Mouse (Mus musculus) midbrain, embryonic 11.5 days (tissue): ENCODE results near the gene Ccnt1. TPM values are rescaled to one million over a fixed set of nuclear protein-coding genes. Genes with fewer than 3 reads are reported as not detected.
A peak's percentile ranks its signal among the peaks of the same experiment; 100 is the strongest.

Source experiments
- ATAC-seq: fragments of 200-750 bp; cut with Nextera tagmentation; 2 replicates; pipeline ENCODE4 v1.8.0; 2017; ENCODE audit warnings: moderate TSS enrichment, moderate library complexity; ENCODE audit not compliant: low FRiP score
- DNase-seq: peaks from one replicate; pipeline ENCODE4 v3.0.0; 2015; ENCODE audit warnings: low spot score; ENCODE audit errors: missing footprints
- H3K27ac ChIP-seq: fragments of 300-500 bp; sonication (generic); 2 replicates; pipeline ENCODE4 v1.5.1; 2014; ENCODE audit warnings: low read depth, low read length
- H3K27me3 ChIP-seq: fragments of 300-500 bp; sonication (generic); 2 replicates; pipeline ENCODE4 v1.6.1; 2014; ENCODE audit warnings: mild to moderate bottlenecking, low read length, moderate library complexity, mixed read lengths; ENCODE audit not compliant: control insufficient read depth, insufficient read depth
- H3K36me3 ChIP-seq: fragments of 300-500 bp; sonication (generic); 2 replicates; pipeline ENCODE4 v1.6.1; 2014; ENCODE audit warnings: mild to moderate bottlenecking, low read length, moderate library complexity, mixed read lengths; ENCODE audit not compliant: control insufficient read depth, insufficient read depth
- H3K4me1 ChIP-seq: fragments of 300-500 bp; sonication (generic); 2 replicates; pipeline ENCODE4 v1.6.1; 2014; ENCODE audit warnings: low read length; ENCODE audit not compliant: control insufficient read depth, insufficient read depth
- H3K4me2 ChIP-seq: fragments of 300-500 bp; sonication (generic); 2 replicates; pipeline ENCODE4 v1.6.1; 2014; ENCODE audit warnings: mild to moderate bottlenecking, moderate library complexity
- H3K4me3 ChIP-seq: fragments of 300-500 bp; sonication (generic); 2 replicates; pipeline ENCODE4 v1.5.1; 2014; ENCODE audit warnings: low read depth, low read length
- H3K9ac ChIP-seq: fragments of 300-500 bp; sonication (generic); 2 replicates; pipeline ENCODE4 v1.6.1; 2014; ENCODE audit warnings: low read length
- H3K9me3 ChIP-seq: fragments of 300-500 bp; sonication (generic); 2 replicates; pipeline ENCODE4 v1.6.1; 2016; ENCODE audit warnings: low read length; ENCODE audit not compliant: control insufficient read depth
- WGBS: fragments of 180-500 bp; shearing (Covaris S2); extraction: QIAGEN DNeasy Blood & Tissue Kit; methylation state at CpG from one replicate; pipeline ENCODE4 v1.1.7; 2014; 5-methylcytosine and 5-hydroxymethylcytosine counted together
- polyA plus RNA-seq: library from polyadenylated mRNA; unstranded; fragments of >200 nt; fragmentation: Nextera tagmentation; extraction: Ambion mirVana; gene quantifications from 2 replicates; pipeline ENCODE4 v1.2.1, GENCODE M21; 2014

Gene Ccnt1
- polyA plus RNA-seq, 1 experiment from 2014 or later: 60.7 TPM

DNA sequence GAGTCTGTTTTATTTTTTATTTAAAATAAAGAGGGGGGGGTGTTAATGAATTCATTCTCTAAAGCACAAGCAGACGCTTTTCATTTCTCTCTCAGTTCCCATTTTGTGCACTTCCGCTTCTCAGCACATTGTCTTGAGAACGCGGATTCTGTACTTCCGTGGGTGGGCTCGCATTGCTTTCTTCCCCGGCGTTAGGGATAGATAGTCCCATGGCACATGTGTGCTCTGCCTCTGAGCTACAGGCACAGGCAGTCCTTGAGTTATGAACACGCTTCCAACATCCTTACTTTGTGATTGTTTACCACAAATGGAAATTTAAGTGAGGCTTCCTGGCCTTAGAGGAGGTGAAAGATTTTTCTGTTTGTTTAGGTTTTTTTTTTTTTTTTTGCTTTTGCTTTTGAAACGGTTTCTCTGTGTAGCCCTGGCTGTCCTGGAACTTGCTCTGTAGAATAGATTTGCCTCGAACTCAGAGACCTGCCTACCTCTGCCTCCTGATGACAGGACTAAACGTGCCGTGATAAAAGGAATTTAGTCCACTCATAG is 59.3 kb downstream of the Ccnt1 start:
- Histone ChIP-seq H3K36me3 (no peaks in the 10 kb centered on the region), H3K4me3 (no peak overlapping the region), H3K27ac (no peak overlapping the region), H3K9ac (no peak overlapping the region), H3K4me2 (no peak overlapping the region), H3K27me3 (no peaks in the 10 kb centered on the region), H3K4me1 (peaks cover 7% of the 10 kb centered on the region), H3K9me3 (no peaks in the 10 kb centered on the region)
- WGBS: 59% methylated on average over 13 of the region's 13 CpGs
- ATAC-seq (no peak), DNase-seq (no peak)

DNA sequence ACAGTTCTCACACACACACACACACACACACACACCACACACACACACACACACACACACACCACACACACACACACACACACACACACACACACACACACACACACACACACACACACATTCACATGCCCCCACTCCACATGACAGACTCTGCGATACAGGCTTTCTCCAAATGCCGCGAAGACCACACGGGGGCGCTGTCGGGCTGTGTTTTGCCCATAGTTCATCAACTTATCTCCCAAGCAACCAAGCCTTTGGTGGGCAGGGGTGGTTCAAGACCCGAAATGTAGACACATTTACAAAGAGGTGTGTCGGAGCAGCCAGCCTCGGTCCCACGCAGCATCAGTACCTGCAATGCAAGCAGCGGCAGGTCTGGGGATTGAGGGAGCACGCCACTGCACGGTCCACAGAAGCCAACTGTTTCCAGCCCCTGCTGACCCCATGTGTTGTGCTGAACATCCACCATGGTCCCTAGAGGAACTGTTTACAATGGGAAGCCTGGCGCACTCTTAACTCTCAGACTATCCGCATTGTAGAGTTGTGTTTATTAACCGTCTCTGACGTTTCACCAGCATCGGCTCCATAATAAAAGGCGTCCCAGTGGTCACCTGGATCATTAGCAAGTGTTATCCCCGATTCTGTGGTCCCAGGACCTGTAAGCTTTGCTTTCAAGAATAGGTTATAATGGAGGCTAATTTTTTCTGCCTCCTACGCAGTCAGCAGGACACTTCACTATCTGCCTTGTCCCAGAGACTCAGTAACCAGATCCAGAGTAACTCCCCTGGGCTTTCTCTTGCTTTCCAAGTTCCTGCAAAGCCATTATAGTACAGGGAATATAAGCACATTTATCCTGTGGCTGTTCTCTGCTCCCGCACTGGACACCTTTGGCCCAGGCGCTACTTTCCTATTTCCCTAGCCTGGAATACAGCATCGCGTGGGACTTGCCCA is 60.0 kb downstream of the Ccnt1 start:
- Histone ChIP-seq H3K9ac (no peak overlapping the region), H3K36me3 (no peaks in the 10 kb centered on the region), H3K4me3 (no peak overlapping the region), H3K4me1 (peaks cover 7% of the 10 kb centered on the region), H3K9me3 (no peaks in the 10 kb centered on the region), H3K4me2 (peak overlapping the region; percentile 36), H3K27me3 (no peaks in the 10 kb centered on the region), H3K27ac (no peak overlapping the region)
- WGBS: 31% methylated on average over 25 of the region's 25 CpGs
- ATAC-seq (peak; percentile 48; the same call in 1 of the 2 replicates), DNase-seq (peak; percentile 99)

DNA sequence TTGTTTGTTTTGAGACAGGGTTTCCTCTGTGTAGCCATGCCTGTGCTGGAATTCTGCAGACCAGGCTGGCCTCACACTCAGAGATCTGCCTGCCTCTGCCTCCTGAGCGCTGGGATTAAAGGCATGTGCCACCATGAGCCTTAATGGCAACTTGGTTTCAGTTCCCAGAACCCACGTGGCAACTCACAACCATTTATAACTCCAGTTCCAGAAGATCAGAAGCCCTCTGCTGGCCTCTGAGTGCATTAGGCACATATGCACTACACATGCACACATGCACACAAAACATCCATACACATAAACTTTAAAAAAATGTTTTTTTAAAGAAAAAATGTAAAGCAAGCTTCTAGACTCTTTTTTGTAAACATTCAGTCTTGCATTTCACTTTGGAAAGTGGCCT is 61.3 kb downstream of the Ccnt1 start:
- no peaks in the 10 kb centered on the region for H3K36me3 ChIP-seq
- WGBS: 68% methylated on average over 2 of the region's 2 CpGs
- H3K27ac ChIP-seq: no peak overlapping the region
- no peak overlapping the region for H3K4me2 ChIP-seq
- H3K4me3 ChIP-seq: no peak overlapping the region
- no peak for DNase-seq
- peaks cover 7% of the 10 kb centered on the region for H3K4me1 ChIP-seq
- no peak overlapping the region for H3K9ac ChIP-seq
- no peak for ATAC-seq
- no peaks in the 10 kb centered on the region for H3K27me3 ChIP-seq
- no peaks in the 10 kb centered on the region for H3K9me3 ChIP-seq

- no peak overlapping the region for H3K9ac ChIP-seq
- WGBS: 85% methylated on average over 5 of the region's 6 CpGs
- ATAC-seq (no peak), DNase-seq (no peak)
- H3K27me3 ChIP-seq: no peaks in the 10 kb centered on the region
- no peak overlapping the region for H3K4me2 ChIP-seq
- no peak overlapping the region for H3K27ac ChIP-seq
- H3K9me3 ChIP-seq: no peaks in the 10 kb centered on the region
- H3K4me3 ChIP-seq: no peak overlapping the region
- no peaks in the 10 kb centered on the region for H3K36me3 ChIP-seq
- peaks cover 5% of the 10 kb centered on the region for H3K4me1 ChIP-seq
Observed at GRCm38 (mm10) chr15:98507321-98507720, 63.4 kb downstream of the Ccnt1 start.

DNA sequence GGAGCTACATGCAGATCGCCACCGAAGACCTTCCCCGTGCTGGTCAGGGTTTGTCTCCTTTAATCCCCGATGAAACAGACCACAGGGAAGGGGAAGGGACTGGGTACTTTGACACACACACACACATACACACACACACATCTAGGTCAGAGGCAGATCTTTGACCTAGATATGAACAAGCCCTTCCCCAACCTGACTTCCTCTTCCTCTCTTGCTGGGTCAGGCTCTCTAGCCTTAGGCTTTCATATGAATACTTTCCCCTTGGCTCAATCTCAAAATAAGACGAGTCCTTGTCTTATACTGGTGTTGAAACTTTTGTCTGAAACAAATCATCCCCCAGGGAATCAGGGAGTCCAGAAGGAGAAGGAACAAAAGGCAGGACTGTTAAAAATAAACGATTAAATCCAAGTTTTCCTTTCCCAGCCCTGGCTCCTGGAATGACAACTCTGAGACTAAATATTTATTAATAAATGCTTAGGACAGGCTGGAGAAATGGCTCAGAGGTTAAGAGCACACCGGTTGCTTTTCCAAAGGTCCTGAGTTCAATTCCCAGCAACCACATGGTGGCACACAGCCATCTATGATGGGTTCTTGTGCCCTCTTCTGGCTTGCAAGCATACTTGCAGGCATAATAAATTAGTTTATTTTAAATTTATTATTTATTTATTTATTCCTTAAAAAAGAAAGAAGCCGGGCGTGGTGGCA is 64.3 kb downstream of the Ccnt1 start:
- WGBS: 85% methylated on average over 9 of the region's 9 CpGs
- DNase-seq: no peak
- H3K27me3 ChIP-seq: no peaks in the 10 kb centered on the region
- no peak overlapping the region for H3K27ac ChIP-seq
- H3K36me3 ChIP-seq: no peaks in the 10 kb centered on the region
- H3K4me3 ChIP-seq: no peak overlapping the region
- H3K4me1 ChIP-seq: peaks cover 4% of the 10 kb centered on the region
- ATAC-seq: no peak
- H3K9me3 ChIP-seq: no peaks in the 10 kb centered on the region
- no peak overlapping the region for H3K4me2 ChIP-seq
- H3K9ac ChIP-seq: no peak overlapping the region

GRCm38 (mm10) chr15:98504514-98504913 is 66.2 kb downstream of the Ccnt1 start:
- H3K4me1 ChIP-seq: no peaks in the 10 kb centered on the region
- no peaks in the 10 kb centered on the region for H3K9me3 ChIP-seq
- no peak overlapping the region for H3K27ac ChIP-seq
- no peaks in the 10 kb centered on the region for H3K36me3 ChIP-seq
- no peak overlapping the region for H3K4me3 ChIP-seq
- H3K4me2 ChIP-seq: no peak overlapping the region
- no peak overlapping the region for H3K9ac ChIP-seq
- ATAC-seq (no peak), DNase-seq (peak; percentile 96)
- H3K27me3 ChIP-seq: no peaks in the 10 kb centered on the region
- WGBS: 15% methylated on average over 18 of the region's 18 CpGs

DNA sequence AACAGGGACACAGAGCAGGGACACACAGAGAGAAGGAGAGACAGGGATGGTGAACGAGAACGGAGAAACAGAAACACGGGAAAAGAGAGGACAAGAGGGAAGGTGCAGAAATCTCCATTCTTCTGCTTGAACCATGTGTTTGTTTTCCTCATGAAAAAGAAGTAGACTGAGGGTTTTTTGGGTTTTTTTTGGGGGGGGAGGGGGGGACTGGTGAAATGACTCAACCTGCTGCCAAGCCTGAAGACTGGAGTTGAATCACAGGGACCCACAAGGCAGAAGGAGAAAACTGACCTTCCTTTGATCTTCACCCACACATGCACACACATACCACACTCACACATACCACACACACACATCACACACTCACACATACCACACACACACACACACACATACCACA is 67.4 kb downstream of the Ccnt1 start:
- 85% methylated on average over 3 of the region's 3 CpGs for WGBS
- Histone ChIP-seq H3K27me3 (no peaks in the 10 kb centered on the region), H3K27ac (no peak overlapping the region), H3K4me3 (no peak overlapping the region), H3K4me1 (no peaks in the 10 kb centered on the region), H3K4me2 (no peak overlapping the region), H3K36me3 (no peaks in the 10 kb centered on the region), H3K9ac (no peak overlapping the region), H3K9me3 (no peaks in the 10 kb centered on the region)
- ATAC-seq (no peak), DNase-seq (no peak)

GRCm38 (mm10) chr15:98497631-98498030 is 73.1 kb downstream of the Ccnt1 start:
- H3K4me1 ChIP-seq: no peaks in the 10 kb centered on the region
- no peaks in the 10 kb centered on the region for H3K36me3 ChIP-seq
- no peak overlapping the region for H3K27ac ChIP-seq
- H3K4me2 ChIP-seq: no peak overlapping the region
- H3K27me3 ChIP-seq: no peaks in the 10 kb centered on the region
- DNase-seq (peak; percentile 49), ATAC-seq (no peak)
- 90% methylated on average over 17 of the region's 17 CpGs for WGBS
- no peaks in the 10 kb centered on the region for H3K9me3 ChIP-seq
- H3K9ac ChIP-seq: no peak overlapping the region
- no peak overlapping the region for H3K4me3 ChIP-seq

DNA sequence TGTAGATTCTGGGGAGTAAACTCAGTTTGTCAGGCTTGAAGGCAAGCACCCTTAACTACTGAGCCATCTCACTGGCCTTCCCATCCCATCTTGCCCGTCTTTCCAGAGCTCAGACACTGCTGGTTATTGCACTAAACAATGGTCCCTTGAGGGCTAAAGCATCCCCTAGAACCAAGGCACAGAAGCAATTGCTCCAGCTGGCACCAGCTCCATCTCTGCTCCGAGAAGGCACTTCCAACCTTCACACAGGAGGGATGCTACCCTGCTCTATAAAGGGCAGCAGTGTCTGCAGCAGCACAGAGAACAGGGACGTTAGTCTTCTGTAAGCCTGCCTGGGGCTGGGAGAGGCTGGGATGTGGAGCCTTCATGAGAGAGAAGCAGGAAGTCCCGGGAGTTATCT is 78.6 kb downstream of the Ccnt1 start, which contains the start of gene Olfr279:
Gene Olfr279 (plus strand): TSS at position 301 of the 400 bp plus-strand sequence.
- 62% methylated on average over 4 of the region's 4 CpGs for WGBS
- H3K27ac ChIP-seq: no peak within 1 kb of the TSS
- ATAC-seq (no peak), DNase-seq (no peak)
- H3K27me3 ChIP-seq: no peaks in the 10 kb centered on the region
- H3K4me1 ChIP-seq: no peaks in the 10 kb centered on the region
- no peaks in the 10 kb centered on the region for H3K9me3 ChIP-seq
- no peak within 1 kb of the TSS for H3K4me2 ChIP-seq
- H3K36me3 ChIP-seq: no peaks in the 10 kb centered on the region
- H3K4me3 ChIP-seq: no peak within 1 kb of the TSS
- H3K9ac ChIP-seq: no peak within 1 kb of the TSS
